Comparison of ENCODE assay signal across 19 mouse cellular contexts in the genomic region with DNA sequence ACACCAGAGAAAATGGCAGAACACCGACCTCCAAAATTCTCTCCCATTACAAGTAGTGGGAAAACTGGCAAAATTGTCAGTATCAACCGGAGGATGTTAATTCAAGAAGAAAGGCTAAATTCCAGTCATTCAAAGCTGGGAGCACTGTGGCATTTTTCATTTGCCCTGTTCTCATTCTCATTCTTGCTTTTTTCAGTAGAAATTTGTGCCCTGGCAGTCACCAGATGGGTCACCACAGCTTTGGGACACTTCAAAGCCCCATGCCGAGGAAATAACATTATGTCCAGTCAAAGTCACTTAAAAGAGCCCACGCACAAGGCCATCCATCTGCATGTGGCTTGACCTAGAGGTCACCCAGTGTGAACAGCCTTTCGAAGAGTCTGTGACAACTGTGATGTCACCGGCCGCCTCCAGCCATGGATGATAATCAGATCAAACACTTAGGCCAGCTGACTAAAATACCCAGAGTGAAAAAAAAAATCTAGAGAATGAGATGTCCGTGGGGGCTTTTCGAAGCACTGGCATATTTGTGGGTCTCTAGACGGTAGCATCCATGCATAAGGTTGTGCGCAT.
"Had no signal": no experiment of that assay in that cellular context is flagged by ENCODE, and none has a peak within 500 bp of the region (broad histone marks: within the 10 kb centered on the region; RNA-seq: fewer than 3 reads in every experiment).

No protein-coding gene starts in this region.

- H3K4me3 ChIP-seq: layer of hippocampus, adult 2 months; limb, embryonic 10.5 days; limb, embryonic 13.5 days; liver, embryonic 12.5 days; liver, embryonic 15.5 days; lung, embryonic 15.5 days; midbrain, embryonic 13.5 days had no signal

- H3K27ac ChIP-seq: kidney, postnatal 0 days; layer of hippocampus, adult 2 months; limb, embryonic 10.5 days; limb, embryonic 13.5 days; liver, embryonic 12.5 days; liver, embryonic 15.5 days; lung, embryonic 15.5 days; macrophage; midbrain, embryonic 13.5 days had no signal

- H3K9ac ChIP-seq: limb, embryonic 13.5 days; liver, embryonic 12.5 days; liver, embryonic 15.5 days; lung, embryonic 15.5 days; midbrain, embryonic 13.5 days had no signal

- H3K4me2 ChIP-seq: limb, embryonic 13.5 days; liver, embryonic 12.5 days; liver, embryonic 15.5 days; lung, embryonic 15.5 days; midbrain, embryonic 13.5 days had no signal

- H3K4me1 ChIP-seq: limb, embryonic 10.5 days; limb, embryonic 13.5 days; liver, embryonic 12.5 days; liver, embryonic 15.5 days; lung, embryonic 15.5 days; midbrain, embryonic 13.5 days had no signal

- H3K27me3 ChIP-seq: limb, embryonic 13.5 days; liver, embryonic 12.5 days; liver, embryonic 15.5 days; lung, embryonic 15.5 days; midbrain, embryonic 13.5 days had no signal

- H3K9me3 ChIP-seq: limb, embryonic 10.5 days; limb, embryonic 13.5 days; liver, embryonic 12.5 days; liver, embryonic 15.5 days; lung, embryonic 15.5 days; midbrain, embryonic 13.5 days had no signal

- ATAC-seq: liver, embryonic 12.5 days; midbrain, embryonic 13.5 days had no signal

- H3K36me3 ChIP-seq: limb, embryonic 10.5 days; limb, embryonic 13.5 days; liver, embryonic 12.5 days; liver, embryonic 15.5 days; lung, embryonic 15.5 days; midbrain, embryonic 13.5 days had no signal

- DNase-seq: kidney, adult 2 months; kidney, postnatal 25 days; layer of hippocampus, adult 9-11 months; liver; lung, adult 18-20 months; lung, postnatal 14 days; right cerebral cortex, postnatal 25 days; thymus, adult 2 months; thymus, postnatal 14 days; thymus, postnatal 4 days had no signal
